Mouse (Mus musculus): ENCODE measurements around the gene Hist2h3c2.
A peak's percentile ranks its signal among the peaks of the same experiment; 100 is the strongest.

- no peak for TF ChIP-seq CTCF (conservative IDR thresholded peaks at IDR 0.05 in 1 of 2, IDR thresholded peaks at IDR 0.05 in 1 of 2; ENCODE audit: low read depth in 2 of 2, low read length in 2 of 2)
- TF ChIP-seq NRF1 (IDR thresholded peaks at IDR 0.05; ENCODE audit: low read depth, low read length): no peak
- no peak for TF ChIP-seq E2F4 (IDR thresholded peaks at IDR 0.05; ENCODE audit: insufficient replicate concordance, low read depth, low read length)
- TF ChIP-seq MAX (IDR thresholded peaks at IDR 0.05; ENCODE audit: low read length): peak; percentile 66; the same call in 1 of the 2 replicates
- no peak for TF ChIP-seq CHD2 (IDR thresholded peaks at IDR 0.05; ENCODE audit: low read length)
- TF ChIP-seq RAD21 (IDR thresholded peaks at IDR 0.05; ENCODE audit: low read depth, low read length): no peak
- no peak for TF ChIP-seq POLR2A (IDR thresholded peaks at IDR 0.05; ENCODE audit: low read depth, low read length)
- no peak for TF ChIP-seq GABPA (IDR thresholded peaks at IDR 0.05; ENCODE audit: insufficient replicate concordance, low read depth, low read length)
Observed at GRCm38 (mm10) chr3:96264404-96264949, 25.6 kb upstream of the Hist2h3c2 start.
